Comparison of ENCODE assay signal across 8 mouse cellular contexts in the genomic region with DNA sequence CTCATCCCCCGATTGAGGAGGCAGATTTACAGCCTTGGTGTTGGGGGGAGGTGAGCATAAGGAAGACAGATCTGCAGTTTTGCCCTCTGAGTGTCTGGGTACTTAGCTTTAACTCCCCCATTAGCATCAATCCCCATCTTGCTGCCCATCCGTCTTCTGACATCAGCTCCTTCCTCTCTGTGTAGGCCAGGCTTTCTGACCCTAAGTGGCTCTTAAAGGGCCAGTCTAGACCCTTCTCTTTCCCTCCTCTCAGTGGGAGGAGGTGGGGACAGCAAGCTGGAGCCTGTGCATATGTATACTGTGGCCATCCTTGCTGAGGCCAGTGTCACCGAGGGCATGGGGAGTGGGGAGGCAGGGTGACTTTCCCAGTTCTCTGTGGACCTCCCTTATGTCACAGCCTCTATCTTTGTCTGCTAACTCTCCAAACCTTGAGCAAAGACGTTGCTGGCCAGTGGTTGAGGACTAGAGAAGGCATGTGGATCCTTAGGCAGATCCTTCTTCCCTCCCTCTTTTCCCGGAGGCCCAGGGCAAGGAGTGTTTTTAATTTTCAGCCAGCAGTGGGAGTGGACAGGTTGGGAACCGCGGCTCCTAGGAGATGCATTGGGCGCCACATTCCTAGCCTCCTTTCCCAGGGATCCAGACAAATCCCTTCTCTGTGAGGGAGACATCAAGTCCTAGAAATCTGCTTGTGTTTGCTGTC. TPM values are rescaled to one million over a fixed set of nuclear protein-coding genes. Genes with fewer than 3 reads are reported as not detected.
A peak's percentile ranks its signal among the peaks of the same experiment; 100 is the strongest.
DNase-seq lines count a peak whose midpoint lies in the region; ATAC-seq and TF ChIP-seq lines count a peak whose summit lies in the region.

No protein-coding gene starts in this region.

- TF ChIP-seq POLR2A in kidney, adult 2 months (IDR thresholded peaks at IDR 0.05; ENCODE audit: low read depth, low read length): no peak
- TF ChIP-seq POLR2A in cortical plate, adult 2 months (IDR thresholded peaks at IDR 0.05; ENCODE audit: extremely low read depth, insufficient read depth, low read length): no peak

- H3K27ac ChIP-seq in kidney, adult 2 months (ENCODE audit: insufficient read depth, low read depth, low read length): peak overlapping the region; percentile 67
- peak overlapping the region; percentile 60 for H3K27ac ChIP-seq in cortical plate, adult 2 months (ENCODE audit: insufficient read depth, low read length)
- peak overlapping the region; percentile 97 for H3K27ac ChIP-seq in hindbrain, embryonic 11.5 days (ENCODE audit: low read depth, low read length)
- H3K27ac ChIP-seq in midbrain, embryonic 13.5 days: peak overlapping the region; percentile 99

- peak overlapping the region; percentile 74 for H3K4me2 ChIP-seq in hindbrain, embryonic 11.5 days (replicated peaks; ENCODE audit: low read depth, low read length)
- H3K4me2 ChIP-seq in midbrain, embryonic 13.5 days (replicated peaks): peak overlapping the region; percentile 70

- H3K36me3 ChIP-seq in kidney, adult 2 months (ENCODE audit: control insufficient read depth, insufficient read depth, low read length): no peaks in the 10 kb centered on the region
- no peaks in the 10 kb centered on the region for H3K36me3 ChIP-seq in hindbrain, embryonic 11.5 days (ENCODE audit: control insufficient read depth, insufficient read depth, low read length)
- H3K36me3 ChIP-seq in midbrain, embryonic 13.5 days: 0 out of 2 replicates have a peak, but pooled peaks cover 1% of the 10 kb centered on the region

- H3K9ac ChIP-seq in hindbrain, embryonic 11.5 days (ENCODE audit: low read depth, low read length): peak overlapping the region; percentile 78
- peak overlapping the region; percentile 75 for H3K9ac ChIP-seq in midbrain, embryonic 13.5 days (replicated peaks)

- H3K27me3 ChIP-seq in kidney, adult 2 months (replicated peaks; ENCODE audit: control insufficient read depth, insufficient read depth, low read length): no peaks in the 10 kb centered on the region
- H3K27me3 ChIP-seq in hindbrain, embryonic 11.5 days (ENCODE audit: control insufficient read depth, insufficient read depth, low read length): no peaks in the 10 kb centered on the region
- peaks cover 4% of the 10 kb centered on the region for H3K27me3 ChIP-seq in midbrain, embryonic 13.5 days

- peak overlapping the region; percentile 46; the same call in 1 of the 2 replicates for H3K4me3 ChIP-seq in kidney, adult 2 months (ENCODE audit: insufficient read depth, low read depth, low read length)
- H3K4me3 ChIP-seq in cortical plate, adult 2 months (ENCODE audit: insufficient read depth, low read length): peak overlapping the region; percentile 38
- peak overlapping the region; percentile 34 for H3K4me3 ChIP-seq in hindbrain, embryonic 11.5 days (ENCODE audit: low read depth, low read length)
- H3K4me3 ChIP-seq in midbrain, embryonic 13.5 days (replicated peaks): peak overlapping the region; percentile 36

- TF ChIP-seq CTCF in kidney, adult 2 months (conservative IDR thresholded peaks at IDR 0.05; ENCODE audit: insufficient read depth, insufficient read length, low read depth, low read length): no peak
- TF ChIP-seq CTCF in cortical plate, adult 2 months (IDR thresholded peaks at IDR 0.05; ENCODE audit: extremely low read depth, insufficient read depth, low read length): no peak

- H3K9me3 ChIP-seq in hindbrain, embryonic 11.5 days (ENCODE audit: control insufficient read depth, low read length): no peaks in the 10 kb centered on the region
- H3K9me3 ChIP-seq in midbrain, embryonic 13.5 days: no peaks in the 10 kb centered on the region

- DNase-seq in kidney, adult 2 months: peak; percentile 52
- DNase-seq in kidney, adult 18-20 months: no peak
- DNase-seq in hindbrain, embryonic 11.5 days (ENCODE audit: low spot score): no peak
- DNase-seq in thymus, postnatal 36 days: no peak
- no peak for DNase-seq in ovary, adult 18-20 months (ENCODE audit: low spot score)
- no peak for DNase-seq in frontal cortex, postnatal 10 days (ENCODE audit: low spot score in 2 of 2)

- ATAC-seq in hindbrain, embryonic 11.5 days (ENCODE audit: low FRiP score): no peak
- no peak for ATAC-seq in midbrain, embryonic 13.5 days

- peaks cover 33% of the 10 kb centered on the region for H3K4me1 ChIP-seq in kidney, adult 2 months (ENCODE audit: control insufficient read depth, insufficient read depth, low read length)
- H3K4me1 ChIP-seq in cortical plate, adult 2 months (ENCODE audit: control insufficient read depth, insufficient read depth, low read length): peaks cover 13% of the 10 kb centered on the region
- peaks cover 47% of the 10 kb centered on the region for H3K4me1 ChIP-seq in hindbrain, embryonic 11.5 days (replicated peaks; ENCODE audit: control insufficient read depth, insufficient read depth, low read length)
- peaks cover 87% of the 10 kb centered on the region for H3K4me1 ChIP-seq in midbrain, embryonic 13.5 days (replicated peaks)

- 15% methylated on average over 8 of the region's 8 CpGs for WGBS in kidney, adult 2 months
- 5% methylated on average over 8 of the region's 8 CpGs for WGBS in hindbrain, embryonic 11.5 days
- WGBS in midbrain, embryonic 13.5 days: 8% methylated on average over 8 of the region's 8 CpGs

RNA-seq across cellular contexts. Expression of a gene that starts 6.3 kb away (rescaled TPM):
- 0.13 TPM in 1 of 2 replicates, not detected in the other for polyA plus RNA-seq in kidney, adult 2 months (2012; rRNA removed)
- polyA plus RNA-seq in cortical plate, adult 2 months (2012; rRNA removed): 0.98 and 1.2 TPM in 2 replicates
- 0.11 and 0.34 TPM in 2 replicates for polyA plus RNA-seq in hindbrain, embryonic 11.5 days (2014; fragmentation: Nextera tagmentation; extraction: Ambion mirVana)
- polyA plus RNA-seq in midbrain, embryonic 13.5 days (2015; fragmentation: Nextera tagmentation; extraction: Ambion mirVana): 0.18 and 0.94 TPM in 2 replicates

RNA-seq across cellular contexts. Expression of a gene that starts 31.6 kb away (rescaled TPM):
- polyA plus RNA-seq in kidney, adult 2 months (2012; rRNA removed): 138 TPM in 2 replicates
- 140 and 148 TPM in 2 replicates for polyA plus RNA-seq in cortical plate, adult 2 months (2012; rRNA removed)
- 310 and 313 TPM in 2 replicates for polyA plus RNA-seq in hindbrain, embryonic 11.5 days (2014; fragmentation: Nextera tagmentation; extraction: Ambion mirVana)
- polyA plus RNA-seq in midbrain, embryonic 13.5 days (2015; fragmentation: Nextera tagmentation; extraction: Ambion mirVana): 218 and 221 TPM in 2 replicates

RNA-seq across cellular contexts. Expression of a gene that starts 35.8 kb away (rescaled TPM):
- polyA plus RNA-seq in kidney, adult 2 months (2012; rRNA removed): 5.2 and 6.1 TPM in 2 replicates
- polyA plus RNA-seq in cortical plate, adult 2 months (2012; rRNA removed): 42.3 and 45.2 TPM in 2 replicates
- 19.7 and 22.2 TPM in 2 replicates for polyA plus RNA-seq in hindbrain, embryonic 11.5 days (2014; fragmentation: Nextera tagmentation; extraction: Ambion mirVana)
- polyA plus RNA-seq in midbrain, embryonic 13.5 days (2015; fragmentation: Nextera tagmentation; extraction: Ambion mirVana): 15.1 and 17.9 TPM in 2 replicates

RNA-seq across cellular contexts. Expression of a gene that starts 45.9 kb away (rescaled TPM):
- polyA plus RNA-seq in kidney, adult 2 months (2012; rRNA removed): 0.58 and 1.0 TPM in 2 replicates
- 0.11 and 0.21 TPM in 2 replicates for polyA plus RNA-seq in cortical plate, adult 2 months (2012; rRNA removed)
- 4.7 and 5.0 TPM in 2 replicates for polyA plus RNA-seq in hindbrain, embryonic 11.5 days (2014; fragmentation: Nextera tagmentation; extraction: Ambion mirVana)
- 0.75 and 0.82 TPM in 2 replicates for polyA plus RNA-seq in midbrain, embryonic 13.5 days (2015; fragmentation: Nextera tagmentation; extraction: Ambion mirVana)
